Mouse (Mus musculus) embryonic fibroblast, embryonic 13.5 days (primary cell): ENCODE results near the gene Sik3.

Experiments
- CTCF ChIP-seq: IDR thresholded peaks from 2 replicates; pipeline ENCODE4 v1.5.1; 2011; ENCODE audit warnings: mild to moderate bottlenecking, control low read depth, low read length, moderate library complexity, borderline replicate concordance; ENCODE audit not compliant: insufficient read depth
- POLR2A ChIP-seq: IDR thresholded peaks from 2 replicates; pipeline ENCODE4 v1.6.1; 2011; ENCODE audit warnings: low read depth, mild to moderate bottlenecking, control low read depth, low read length, moderate library complexity

- no peak for TF ChIP-seq CTCF
- TF ChIP-seq POLR2A = no peak
Observed at GRCm38 (mm10) chr9:46272070-46272469, 259.4 kb downstream of the Sik3 start.
